Mouse (Mus musculus): ENCODE results near the gene Tfb2m. TPM values are rescaled to one million over a fixed set of nuclear protein-coding genes. Genes with fewer than 3 reads are reported as not detected.

Gene Tfb2m
- polyA plus RNA-seq, 1 experiment from 2014 or later: 30.6 TPM

GRCm38 (mm10) chr1:179541502-179541901 is 4.6 kb downstream of the Tfb2m start:
- 59% methylated on average over 3 of the region's 3 CpGs for WGBS (ENCODE audit: insufficient replicate concordance)
- Histone ChIP-seq H3K9me3 (replicated peaks; ENCODE audit: control insufficient read depth, low read length) (no peaks in the 10 kb centered on the region), H3K27me3 (ENCODE audit: control insufficient read depth, insufficient read depth, low read length) (no peaks in the 10 kb centered on the region), H3K4me1 (ENCODE audit: control insufficient read depth, insufficient read depth, low read length) (peaks cover 6% of the 10 kb centered on the region), H3K4me3 (ENCODE audit: low read depth, low read length) (no peak overlapping the region), H3K36me3 (ENCODE audit: control insufficient read depth, insufficient read depth, low read length) (peaks cover 2% of the 10 kb centered on the region; the same call in 1 of the 2 replicates), H3K4me2 (no peak overlapping the region), H3K9ac (ENCODE audit: low read depth, low read length) (no peak overlapping the region), H3K27ac (ENCODE audit: low read depth, low read length) (no peak overlapping the region)
- ATAC-seq (replicated peaks; ENCODE audit: insufficient number of reproducible peaks, low FRiP score, low TSS enrichment): no peak

- Histone ChIP-seq H3K4me3 (ENCODE audit: low read depth, low read length) (no peak overlapping the region), H3K27me3 (ENCODE audit: control insufficient read depth, insufficient read depth, low read length) (no peaks in the 10 kb centered on the region), H3K4me1 (ENCODE audit: control insufficient read depth, insufficient read depth, low read length) (no peaks in the 10 kb centered on the region; the same call in 1 of the 2 replicates), H3K9me3 (replicated peaks; ENCODE audit: control insufficient read depth, low read length) (no peaks in the 10 kb centered on the region), H3K4me2 (no peak overlapping the region), H3K9ac (ENCODE audit: low read depth, low read length) (no peak overlapping the region), H3K36me3 (ENCODE audit: control insufficient read depth, insufficient read depth, low read length) (peaks cover 2% of the 10 kb centered on the region; the same call in 1 of the 2 replicates), H3K27ac (ENCODE audit: low read depth, low read length) (no peak overlapping the region)
- no peak for ATAC-seq (replicated peaks; ENCODE audit: insufficient number of reproducible peaks, low FRiP score, low TSS enrichment)
- WGBS (ENCODE audit: insufficient replicate concordance): 92% methylated on average over 3 of the region's 3 CpGs
Observed at GRCm38 (mm10) chr1:179539887-179540286, 6.2 kb downstream of the Tfb2m start.

GRCm38 (mm10) chr1:179539054-179539453 is 7.0 kb downstream of the Tfb2m start:
- 90% methylated on average over 3 of the region's 3 CpGs for WGBS (ENCODE audit: insufficient replicate concordance)
- Histone ChIP-seq H3K9me3 (replicated peaks; ENCODE audit: control insufficient read depth, low read length) (no peaks in the 10 kb centered on the region), H3K27ac (ENCODE audit: low read depth, low read length) (no peak overlapping the region), H3K36me3 (ENCODE audit: control insufficient read depth, insufficient read depth, low read length) (peaks cover 2% of the 10 kb centered on the region; the same call in 1 of the 2 replicates), H3K9ac (ENCODE audit: low read depth, low read length) (no peak overlapping the region), H3K4me3 (ENCODE audit: low read depth, low read length) (no peak overlapping the region), H3K4me1 (ENCODE audit: control insufficient read depth, insufficient read depth, low read length) (no peaks in the 10 kb centered on the region), H3K4me2 (no peak overlapping the region), H3K27me3 (ENCODE audit: control insufficient read depth, insufficient read depth, low read length) (no peaks in the 10 kb centered on the region)
- ATAC-seq (replicated peaks; ENCODE audit: insufficient number of reproducible peaks, low FRiP score, low TSS enrichment): no peak

- Histone ChIP-seq H3K4me2 (no peak overlapping the region), H3K4me3 (ENCODE audit: low read depth, low read length) (no peak overlapping the region), H3K4me1 (ENCODE audit: control insufficient read depth, insufficient read depth, low read length) (no peaks in the 10 kb centered on the region), H3K27me3 (ENCODE audit: control insufficient read depth, insufficient read depth, low read length) (no peaks in the 10 kb centered on the region), H3K27ac (ENCODE audit: low read depth, low read length) (no peak overlapping the region), H3K36me3 (ENCODE audit: control insufficient read depth, insufficient read depth, low read length) (no peaks in the 10 kb centered on the region), H3K9ac (ENCODE audit: low read depth, low read length) (no peak overlapping the region), H3K9me3 (replicated peaks; ENCODE audit: control insufficient read depth, low read length) (no peaks in the 10 kb centered on the region)
- ATAC-seq (replicated peaks; ENCODE audit: insufficient number of reproducible peaks, low FRiP score, low TSS enrichment): no peak
- 76% methylated on average over 3 of the region's 3 CpGs for WGBS (ENCODE audit: insufficient replicate concordance)
Observed at GRCm38 (mm10) chr1:179519901-179520300, 26.2 kb downstream of the Tfb2m start.

- WGBS (ENCODE audit: insufficient replicate concordance): 6% methylated on average over 39 of the region's 39 CpGs
- ATAC-seq (replicated peaks; ENCODE audit: insufficient number of reproducible peaks, low FRiP score, low TSS enrichment): peak; percentile 85
- no peaks in the 10 kb centered on the region for H3K36me3 ChIP-seq (ENCODE audit: control insufficient read depth, insufficient read depth, low read length)
Observed at GRCm38 (mm10) chr1:179517713-179518465, 28.2 kb downstream of the Tfb2m start, which contains the start of gene Smyd3. Gene Smyd3 (minus strand): TSS chr1:179518041.

GRCm38 (mm10) chr1:179516941-179517712 is 28.9 kb downstream of the Tfb2m start:
- H3K9me3 ChIP-seq (replicated peaks; ENCODE audit: control insufficient read depth, low read length): no peaks in the 10 kb centered on the region
- no peaks in the 10 kb centered on the region for H3K4me1 ChIP-seq (ENCODE audit: control insufficient read depth, insufficient read depth, low read length)
- H3K27me3 ChIP-seq (ENCODE audit: control insufficient read depth, insufficient read depth, low read length): no peaks in the 10 kb centered on the region
- no peaks in the 10 kb centered on the region for H3K36me3 ChIP-seq (ENCODE audit: control insufficient read depth, insufficient read depth, low read length)
- WGBS (ENCODE audit: insufficient replicate concordance): 1% methylated on average over 21 of the region's 21 CpGs
- peak overlapping the region; percentile 79 for H3K9ac ChIP-seq (ENCODE audit: low read depth, low read length)
- peak overlapping the region; percentile 22; the same call in 1 of the 2 replicates for H3K27ac ChIP-seq (ENCODE audit: low read depth, low read length)
- H3K4me3 ChIP-seq (ENCODE audit: low read depth, low read length): peak overlapping the region; percentile 88
- ATAC-seq (replicated peaks; ENCODE audit: insufficient number of reproducible peaks, low FRiP score, low TSS enrichment): peak; percentile 67
- peak overlapping the region; percentile 99 for H3K4me2 ChIP-seq

More at GRCm38 (mm10) chr1:179517713-179518465, 28.2 kb downstream of the Tfb2m start, which contains the start of gene Smyd3:
- Histone ChIP-seq H3K9ac (ENCODE audit: low read depth, low read length) (peak within 1 kb of the TSS; percentile 79), H3K9me3 (replicated peaks; ENCODE audit: control insufficient read depth, low read length) (no peaks in the 10 kb centered on the region), H3K27ac (ENCODE audit: low read depth, low read length) (peak within 1 kb of the TSS; percentile 22; the same call in 1 of the 2 replicates), H3K4me3 (ENCODE audit: low read depth, low read length) (peak within 1 kb of the TSS; percentile 88), H3K4me2 (peak within 1 kb of the TSS; percentile 99), H3K27me3 (ENCODE audit: control insufficient read depth, insufficient read depth, low read length) (no peaks in the 10 kb centered on the region), H3K4me1 (ENCODE audit: control insufficient read depth, insufficient read depth, low read length) (no peaks in the 10 kb centered on the region)

- no peaks in the 10 kb centered on the region for H3K4me1 ChIP-seq (ENCODE audit: control insufficient read depth, insufficient read depth, low read length)
- WGBS (ENCODE audit: insufficient replicate concordance): 79% methylated on average over 7 of the region's 7 CpGs
- H3K36me3 ChIP-seq (ENCODE audit: control insufficient read depth, insufficient read depth, low read length): no peaks in the 10 kb centered on the region
- no peak overlapping the region for H3K4me2 ChIP-seq
- no peak overlapping the region for H3K27ac ChIP-seq (ENCODE audit: low read depth, low read length)
- H3K9me3 ChIP-seq (replicated peaks; ENCODE audit: control insufficient read depth, low read length): no peaks in the 10 kb centered on the region
- H3K4me3 ChIP-seq (ENCODE audit: low read depth, low read length): no peak overlapping the region
- H3K9ac ChIP-seq (ENCODE audit: low read depth, low read length): no peak overlapping the region
- no peaks in the 10 kb centered on the region for H3K27me3 ChIP-seq (ENCODE audit: control insufficient read depth, insufficient read depth, low read length)
- no peak for ATAC-seq (replicated peaks; ENCODE audit: insufficient number of reproducible peaks, low FRiP score, low TSS enrichment)
Observed at GRCm38 (mm10) chr1:179511895-179512294, 34.2 kb downstream of the Tfb2m start.

- 73% methylated on average over 13 of the region's 13 CpGs for WGBS (ENCODE audit: insufficient replicate concordance)
- Histone ChIP-seq H3K4me3 (ENCODE audit: low read depth, low read length) (no peak overlapping the region), H3K27ac (ENCODE audit: low read depth, low read length) (no peak overlapping the region), H3K4me1 (ENCODE audit: control insufficient read depth, insufficient read depth, low read length) (no peaks in the 10 kb centered on the region), H3K4me2 (no peak overlapping the region), H3K27me3 (ENCODE audit: control insufficient read depth, insufficient read depth, low read length) (no peaks in the 10 kb centered on the region), H3K36me3 (ENCODE audit: control insufficient read depth, insufficient read depth, low read length) (no peaks in the 10 kb centered on the region), H3K9me3 (replicated peaks; ENCODE audit: control insufficient read depth, low read length) (no peaks in the 10 kb centered on the region), H3K9ac (ENCODE audit: low read depth, low read length) (no peak overlapping the region)
- ATAC-seq (replicated peaks; ENCODE audit: insufficient number of reproducible peaks, low FRiP score, low TSS enrichment): no peak
Observed at GRCm38 (mm10) chr1:179510546-179511340, 35.3 kb downstream of the Tfb2m start.
